Mouse (Mus musculus) retina, embryonic 14.5 days (tissue): ENCODE data around the gene Ppm1g.

Experiments used
- DNase-seq: peaks from one replicate; pipeline ENCODE4 v3.0.0-alpha.2; 2015; ENCODE audit warnings: low spot score

Ppm1g gene

GRCm38 (mm10) chr5:31220448-31221303 is at the start of gene Ppm1g:
Ppm1g (minus strand) TSS chr5:31220687.
- DNase-seq = peak; percentile 99

- DNase-seq = peak; percentile 27
Observed at GRCm38 (mm10) chr5:31267686-31268085, 47.2 kb upstream of the Ppm1g start.

- no peak for DNase-seq
Observed at GRCm38 (mm10) chr5:31266101-31266500, 45.6 kb upstream of the Ppm1g start.

GRCm38 (mm10) chr5:31257616-31258015 is 37.1 kb upstream of the Ppm1g start:
- no peak for DNase-seq

- DNase-seq = no peak
Observed at GRCm38 (mm10) chr5:31255971-31256370, 35.5 kb upstream of the Ppm1g start.

- no peak for DNase-seq
Observed at GRCm38 (mm10) chr5:31255381-31255780, 34.9 kb upstream of the Ppm1g start.

GRCm38 (mm10) chr5:31254901-31255300 is 34.4 kb upstream of the Ppm1g start:
- no peak for DNase-seq

- no peak for DNase-seq
Observed at GRCm38 (mm10) chr5:31254452-31254851, 34.0 kb upstream of the Ppm1g start.

GRCm38 (mm10) chr5:31253806-31254205 is 33.3 kb upstream of the Ppm1g start:
- DNase-seq = no peak

GRCm38 (mm10) chr5:31252795-31253545 is 32.5 kb upstream of the Ppm1g start:
- DNase-seq = no peak

- DNase-seq = peak; percentile 15
Observed at GRCm38 (mm10) chr5:31252151-31252550, 31.7 kb upstream of the Ppm1g start.

- peak; percentile 30 for DNase-seq
Observed at GRCm38 (mm10) chr5:31251541-31252101, 31.1 kb upstream of the Ppm1g start, which contains the start of gene Krtcap3. Krtcap3 (plus strand) TSS chr5:31251691.

GRCm38 (mm10) chr5:31250716-31251115 is 30.2 kb upstream of the Ppm1g start:
- DNase-seq = no peak

- DNase-seq = no peak
Observed at GRCm38 (mm10) chr5:31242191-31242590, 21.7 kb upstream of the Ppm1g start.

- DNase-seq = no peak
Observed at GRCm38 (mm10) chr5:31241522-31242034, 21.1 kb upstream of the Ppm1g start.

GRCm38 (mm10) chr5:31240637-31241521 is 20.4 kb upstream of the Ppm1g start, which contains the start of the genes Nrbp1 and Gm9970:
Nrbp1 (plus strand) TSS chr5:31240864.
Gm9970 (minus strand) TSS chr5:31241232.
- peak; percentile 98 for DNase-seq

GRCm38 (mm10) chr5:31226641-31227040 is 6.2 kb upstream of the Ppm1g start:
- no peak for DNase-seq

- DNase-seq = no peak
Observed at GRCm38 (mm10) chr5:31222696-31223095, 2.2 kb upstream of the Ppm1g start.

- DNase-seq = peak; percentile 72
Observed at GRCm38 (mm10) chr5:31221304-31221945, 938 bp upstream of the Ppm1g start.

- peak; percentile 67 for DNase-seq
Observed at GRCm38 (mm10) chr5:31219911-31220447, 508 bp downstream of the Ppm1g start.
